Mouse (Mus musculus) CH12.LX (cell line): ENCODE data around the gene Crybg2.

Source experiments
- ETS1 ChIP-seq: conservative IDR thresholded peaks from 2 replicates; pipeline ENCODE4 v1.6.1; 2012; ENCODE audit warnings: low read depth, mild to moderate bottlenecking, inconsistent platforms, low read length, improper control_type of control experiment, moderate library complexity
- ZC3H11A ChIP-seq: IDR thresholded peaks from 2 replicates; pipeline ENCODE4 v1.6.1; 2012; ENCODE audit warnings: low read depth, mild to moderate bottlenecking, inconsistent platforms, low read length, improper control_type of control experiment

DNA sequence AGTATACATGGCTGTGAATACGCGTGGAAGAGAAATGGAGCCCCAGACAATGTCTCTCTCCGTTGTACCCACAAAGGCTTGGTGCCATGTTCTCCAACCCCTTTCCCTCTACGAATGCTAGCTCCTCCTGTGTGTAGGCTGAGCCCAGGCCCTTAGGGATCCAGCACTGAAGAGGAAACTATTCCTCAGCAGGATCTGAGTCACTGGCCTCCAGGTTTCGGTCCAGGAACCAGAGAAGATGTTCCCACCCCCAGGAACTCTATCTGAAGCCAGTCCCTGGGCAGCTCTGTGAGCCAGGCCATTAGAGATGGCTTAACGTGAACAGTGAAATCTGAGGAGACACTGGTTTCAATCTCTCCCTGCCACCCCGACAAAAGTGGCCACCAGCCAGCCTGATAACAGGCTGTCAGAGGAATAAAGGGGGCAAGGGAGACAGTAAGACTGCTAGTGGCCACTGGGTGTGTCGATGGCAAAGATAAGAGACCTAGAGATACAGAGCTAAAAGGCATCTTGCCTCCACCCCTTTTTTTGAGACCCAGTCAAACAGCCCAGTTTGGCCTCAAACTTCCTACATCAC is 72.0 kb downstream of the Crybg2 start:
- TF ChIP-seq ZC3H11A (no peak), ETS1 (no peak)
